Mouse (Mus musculus) heart, embryonic 12.5 days (tissue): ENCODE data around the gene Dock8. TPM values are rescaled to one million over a fixed set of nuclear protein-coding genes. Genes with fewer than 3 reads are reported as not detected.

Experiments
- ATAC-seq: fragments of 200-750 bp; cut with Nextera tagmentation; 2 replicates; pipeline ENCODE4 v1.8.0; 2017; ENCODE audit warnings: moderate TSS enrichment, moderate library complexity; ENCODE audit not compliant: insufficient number of reproducible peaks, low FRiP score
- H3K27ac ChIP-seq: fragments of 300-500 bp; sonication (generic); 2 replicates; pipeline ENCODE4 v1.5.1; 2016; ENCODE audit warnings: mild to moderate bottlenecking, moderate library complexity; ENCODE audit not compliant: poor library complexity, severe bottlenecking
- H3K27me3 ChIP-seq: fragments of 300-500 bp; sonication (generic); replicated peaks from 2 replicates; pipeline ENCODE4 v1.6.1; 2016; ENCODE audit warnings: mild to moderate bottlenecking, moderate library complexity
- H3K36me3 ChIP-seq: fragments of 300-500 bp; sonication (generic); 2 replicates; pipeline ENCODE4 v1.6.1; 2016; ENCODE audit warnings: mild to moderate bottlenecking, moderate library complexity
- H3K4me1 ChIP-seq: fragments of 300-500 bp; sonication (generic); replicated peaks from 2 replicates; pipeline ENCODE4 v1.6.1; 2016; ENCODE audit warnings: mild to moderate bottlenecking
- H3K4me2 ChIP-seq: fragments of 300-500 bp; sonication (generic); 2 replicates; pipeline ENCODE4 v1.6.1; 2016; ENCODE audit warnings: mild to moderate bottlenecking, moderate library complexity
- H3K4me3 ChIP-seq: fragments of 300-500 bp; sonication (generic); 2 replicates; pipeline ENCODE4 v1.5.1; 2016; ENCODE audit warnings: mild to moderate bottlenecking
- H3K9ac ChIP-seq: fragments of 300-500 bp; sonication (generic); 2 replicates; pipeline ENCODE4 v1.6.1; 2016; ENCODE audit warnings: mild to moderate bottlenecking, moderate library complexity
- H3K9me3 ChIP-seq: fragments of 300-500 bp; sonication (generic); replicated peaks from 2 replicates; pipeline ENCODE4 v1.6.1; 2016; ENCODE audit warnings: mild to moderate bottlenecking, moderate library complexity
- WGBS: fragments of 180-500 bp; shearing (Covaris S2); methylation state at CpG from one replicate; pipeline ENCODE4 v1.1.7; 2016; 5-methylcytosine and 5-hydroxymethylcytosine counted together
- polyA plus RNA-seq: library from polyadenylated mRNA; unstranded; fragments of >200 nt; fragmentation: Nextera tagmentation; extraction: Ambion mirVana; gene quantifications from 2 replicates; pipeline ENCODE4 v1.2.1, GENCODE M21; 2016

Dock8 gene
- polyA plus RNA-seq, 1 experiment from 2014 or later, result 3.2 TPM

DNA sequence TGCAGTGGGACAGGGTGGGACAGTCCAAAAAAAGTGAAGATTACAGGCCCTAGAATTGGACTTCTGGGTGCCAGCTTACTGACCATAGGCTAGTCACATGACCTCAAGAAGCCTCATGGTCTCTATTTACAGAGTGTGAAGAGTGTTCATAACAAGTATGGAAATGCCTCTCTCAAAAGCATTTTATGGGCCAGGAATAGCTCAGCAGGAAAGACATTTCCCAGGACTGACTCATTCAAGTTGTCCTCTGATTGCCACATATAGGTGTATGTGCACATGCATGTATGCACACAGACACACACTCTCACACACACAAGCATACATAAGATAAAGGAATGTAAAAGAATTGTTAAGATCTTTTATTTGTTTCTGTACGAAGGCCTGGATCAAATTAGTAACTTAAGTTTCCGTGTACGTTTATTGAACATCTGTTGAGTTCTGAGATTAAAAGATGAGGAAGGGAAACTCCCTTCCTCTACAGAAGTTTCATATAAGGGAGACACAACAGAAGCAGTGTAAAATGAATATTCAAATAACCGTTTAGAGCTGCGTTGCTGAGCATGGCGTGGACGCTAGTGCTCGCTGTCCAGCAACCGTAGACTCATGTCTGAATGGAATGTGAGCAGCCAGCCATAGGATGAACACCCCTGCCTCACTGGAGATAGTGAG is 63.0 kb downstream of the Dock8 start:
- Histone ChIP-seq H3K27ac (no peak overlapping the region), H3K4me1 (peaks cover 30% of the 10 kb centered on the region), H3K4me3 (no peak overlapping the region), H3K36me3 (no peaks in the 10 kb centered on the region), H3K27me3 (0 out of 2 replicates have a peak, but pooled peaks cover 11% of the 10 kb centered on the region), H3K4me2 (no peak overlapping the region), H3K9ac (no peak overlapping the region), H3K9me3 (no peaks in the 10 kb centered on the region)
- ATAC-seq, result no peak
- 88% methylated on average over 9 of the region's 9 CpGs for WGBS

DNA sequence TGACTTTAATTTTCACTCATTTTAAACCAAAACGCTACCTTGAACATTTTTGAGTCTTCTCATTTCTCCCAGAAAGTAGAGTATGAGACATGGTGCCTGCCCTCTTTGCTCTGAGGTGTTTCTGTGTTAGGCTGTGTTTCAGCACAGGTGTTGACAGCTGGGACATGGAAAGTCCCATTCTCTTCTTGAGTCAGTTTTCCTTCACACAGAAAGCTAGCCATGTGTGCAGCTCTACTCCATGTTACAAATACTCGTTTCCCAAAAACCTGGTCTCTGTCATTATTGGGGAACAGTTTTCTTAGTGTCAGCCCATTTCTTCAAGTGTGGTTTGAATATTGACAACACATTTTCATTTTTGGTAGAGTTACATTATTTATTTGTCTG is 63.5 kb downstream of the Dock8 start:
- 0 out of 2 replicates have a peak, but pooled peaks cover 11% of the 10 kb centered on the region for H3K27me3 ChIP-seq
- no peak for ATAC-seq
- 71% methylated on average over 2 of the region's 2 CpGs for WGBS
- no peak overlapping the region for H3K27ac ChIP-seq
- H3K4me2 ChIP-seq, result no peak overlapping the region
- H3K9ac ChIP-seq, result no peak overlapping the region
- H3K9me3 ChIP-seq, result no peaks in the 10 kb centered on the region
- H3K36me3 ChIP-seq, result no peaks in the 10 kb centered on the region
- H3K4me1 ChIP-seq, result peaks cover 30% of the 10 kb centered on the region
- H3K4me3 ChIP-seq, result no peak overlapping the region

DNA sequence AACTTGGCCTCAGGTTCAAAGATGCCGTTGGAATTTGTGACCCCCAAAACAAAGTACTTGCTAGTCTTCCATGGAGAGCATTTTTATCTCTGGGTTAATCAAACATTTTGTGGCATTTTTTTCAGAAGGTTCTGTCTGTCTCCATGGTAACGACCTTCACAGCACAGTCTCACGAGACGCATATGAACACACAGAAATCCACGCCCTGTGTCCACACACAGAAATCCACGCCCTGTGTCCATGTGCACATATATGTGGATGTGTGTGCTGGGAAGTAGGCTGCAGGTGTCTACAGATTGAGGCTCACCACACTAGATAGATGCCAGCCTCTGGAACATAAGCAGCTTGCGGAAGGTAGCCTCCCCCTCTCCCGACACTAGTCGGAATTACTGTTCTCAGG is 66.9 kb downstream of the Dock8 start:
- 83% methylated on average over 9 of the region's 9 CpGs for WGBS
- Histone ChIP-seq H3K4me3 (no peak overlapping the region), H3K27ac (no peak overlapping the region), H3K9me3 (no peaks in the 10 kb centered on the region), H3K4me1 (peaks cover 17% of the 10 kb centered on the region), H3K27me3 (0 out of 2 replicates have a peak, but pooled peaks cover 11% of the 10 kb centered on the region), H3K36me3 (no peaks in the 10 kb centered on the region), H3K9ac (no peak overlapping the region), H3K4me2 (no peak overlapping the region)
- ATAC-seq, result no peak

DNA sequence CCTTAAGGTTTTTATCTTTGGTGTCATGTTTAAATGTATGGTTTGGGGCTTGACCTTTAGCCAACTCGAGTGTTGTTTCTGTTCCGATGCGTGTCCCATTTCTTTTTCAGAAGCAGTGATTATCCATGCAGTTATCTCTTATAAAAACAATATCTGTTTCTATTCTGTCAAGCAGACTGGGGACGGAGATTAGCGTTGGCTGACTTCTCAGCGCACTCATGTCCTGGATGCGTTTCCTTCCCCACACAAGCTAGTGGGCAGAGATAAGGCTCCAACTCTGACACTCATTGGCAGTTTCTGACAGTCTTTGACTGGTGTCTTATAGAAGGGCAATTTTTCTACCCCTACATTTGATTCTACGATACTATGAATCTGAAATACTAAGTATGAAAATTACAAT is 69.2 kb downstream of the Dock8 start:
- Histone ChIP-seq H3K27me3 (peaks cover 20% of the 10 kb centered on the region), H3K36me3 (no peaks in the 10 kb centered on the region), H3K4me2 (no peak overlapping the region), H3K4me3 (no peak overlapping the region), H3K4me1 (0 out of 2 replicates have a peak, but pooled peaks cover 4% of the 10 kb centered on the region), H3K9ac (no peak overlapping the region), H3K27ac (no peak overlapping the region), H3K9me3 (no peaks in the 10 kb centered on the region)
- 32% methylated on average over 8 of the region's 8 CpGs for WGBS
- ATAC-seq, result no peak

DNA sequence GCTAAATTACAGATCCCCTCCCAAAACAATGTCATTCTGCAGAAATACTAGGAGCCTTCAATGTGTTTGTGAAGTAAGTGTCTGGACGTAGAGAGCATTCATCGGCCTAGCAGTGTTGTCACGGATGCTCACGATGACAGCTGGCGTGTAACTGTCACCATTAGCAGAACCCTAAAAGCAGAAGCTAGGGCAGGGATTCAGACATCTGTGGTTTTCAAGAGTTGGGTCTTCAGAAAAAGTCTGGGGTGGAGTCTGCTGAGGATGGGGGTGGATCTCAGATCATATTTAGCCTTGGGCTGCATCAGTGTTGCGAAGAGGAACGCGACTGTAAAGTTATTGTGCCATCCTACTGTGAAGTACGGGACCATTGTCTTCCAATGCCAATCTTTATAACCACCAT is 73.2 kb downstream of the Dock8 start:
- WGBS, result 85% methylated on average over 9 of the region's 9 CpGs
- Histone ChIP-seq H3K4me2 (no peak overlapping the region), H3K27me3 (peaks cover 24% of the 10 kb centered on the region), H3K36me3 (no peaks in the 10 kb centered on the region), H3K27ac (no peak overlapping the region), H3K4me3 (no peak overlapping the region), H3K9me3 (no peaks in the 10 kb centered on the region), H3K4me1 (0 out of 2 replicates have a peak, but pooled peaks cover 4% of the 10 kb centered on the region), H3K9ac (no peak overlapping the region)
- no peak for ATAC-seq

DNA sequence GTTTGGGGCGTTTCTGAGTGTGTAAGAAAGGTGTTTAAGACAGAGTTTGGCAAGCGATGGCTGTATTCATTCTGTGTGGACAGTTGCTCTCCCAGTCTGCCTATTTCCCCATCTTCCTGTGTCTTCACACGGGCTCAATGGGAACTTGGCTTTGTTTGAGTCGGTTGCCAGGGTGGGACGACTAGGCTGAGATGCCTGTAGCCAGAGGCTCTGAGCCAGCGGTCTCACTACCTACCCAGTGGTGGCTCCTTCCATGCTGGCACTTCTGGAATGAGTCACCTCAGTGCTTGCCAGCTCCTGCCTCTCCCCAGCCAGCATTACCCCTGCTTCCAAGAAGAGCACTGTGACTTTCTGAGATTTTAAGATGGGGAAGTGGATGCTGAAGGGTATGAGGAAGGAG is 75.4 kb downstream of the Dock8 start:
- Histone ChIP-seq H3K9me3 (no peaks in the 10 kb centered on the region), H3K36me3 (no peaks in the 10 kb centered on the region), H3K4me1 (no peaks in the 10 kb centered on the region), H3K27ac (no peak overlapping the region), H3K9ac (no peak overlapping the region), H3K4me2 (no peak overlapping the region), H3K27me3 (peaks cover 26% of the 10 kb centered on the region), H3K4me3 (no peak overlapping the region)
- no peak for ATAC-seq
- 70% methylated on average over 6 of the region's 6 CpGs for WGBS

DNA sequence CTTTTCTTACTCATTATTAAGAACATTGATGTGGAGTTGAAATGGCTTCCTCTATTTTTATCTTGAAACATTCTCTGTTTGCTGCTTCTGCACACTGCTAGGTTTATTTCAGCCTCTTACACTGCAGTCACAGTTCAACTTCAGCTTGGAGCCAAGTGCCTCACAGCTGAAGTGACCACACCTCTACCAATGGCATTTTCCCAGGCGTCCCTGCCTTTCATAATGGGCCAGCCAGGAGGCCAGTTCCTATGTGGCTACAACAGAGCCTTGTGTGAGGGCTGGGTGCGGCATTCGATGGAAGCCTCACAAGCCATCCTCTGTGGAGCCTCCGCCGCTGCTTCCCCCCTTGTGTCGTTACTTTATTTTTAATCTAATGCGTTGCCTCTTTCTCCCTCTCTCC is 78.3 kb downstream of the Dock8 start:
- WGBS, result 75% methylated on average over 7 of the region's 7 CpGs
- Histone ChIP-seq H3K4me1 (no peaks in the 10 kb centered on the region), H3K36me3 (no peaks in the 10 kb centered on the region), H3K4me3 (no peak overlapping the region), H3K27ac (no peak overlapping the region), H3K4me2 (no peak overlapping the region), H3K9ac (no peak overlapping the region), H3K27me3 (peaks cover 20% of the 10 kb centered on the region), H3K9me3 (no peaks in the 10 kb centered on the region)
- no peak for ATAC-seq

DNA sequence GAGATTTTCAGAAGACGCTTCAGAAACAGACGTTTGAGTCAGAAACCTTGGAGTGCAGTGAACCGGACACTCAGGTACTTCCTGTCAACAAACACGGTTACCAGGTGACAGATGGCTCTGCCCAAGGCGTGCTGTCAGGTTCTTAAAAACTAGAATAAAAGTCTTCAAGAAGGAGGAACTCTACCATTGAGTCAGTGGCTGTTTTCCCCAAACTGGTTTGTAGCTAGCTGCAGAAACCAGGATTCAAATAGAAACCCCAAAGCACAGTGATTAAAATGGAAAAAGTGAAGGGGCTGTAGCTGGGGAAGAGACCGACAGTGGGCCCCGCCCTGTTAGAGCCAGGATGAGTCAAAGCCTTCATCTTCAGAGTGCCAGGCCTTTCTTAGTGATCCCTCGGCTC is 78.8 kb downstream of the Dock8 start:
- H3K36me3 ChIP-seq, result no peaks in the 10 kb centered on the region
- H3K4me1 ChIP-seq, result no peaks in the 10 kb centered on the region
- H3K27ac ChIP-seq, result no peak overlapping the region
- 67% methylated on average over 8 of the region's 8 CpGs for WGBS
- no peak overlapping the region for H3K4me3 ChIP-seq
- H3K9ac ChIP-seq, result no peak overlapping the region
- H3K4me2 ChIP-seq, result no peak overlapping the region
- ATAC-seq, result no peak
- no peaks in the 10 kb centered on the region for H3K9me3 ChIP-seq
- peaks cover 17% of the 10 kb centered on the region for H3K27me3 ChIP-seq

DNA sequence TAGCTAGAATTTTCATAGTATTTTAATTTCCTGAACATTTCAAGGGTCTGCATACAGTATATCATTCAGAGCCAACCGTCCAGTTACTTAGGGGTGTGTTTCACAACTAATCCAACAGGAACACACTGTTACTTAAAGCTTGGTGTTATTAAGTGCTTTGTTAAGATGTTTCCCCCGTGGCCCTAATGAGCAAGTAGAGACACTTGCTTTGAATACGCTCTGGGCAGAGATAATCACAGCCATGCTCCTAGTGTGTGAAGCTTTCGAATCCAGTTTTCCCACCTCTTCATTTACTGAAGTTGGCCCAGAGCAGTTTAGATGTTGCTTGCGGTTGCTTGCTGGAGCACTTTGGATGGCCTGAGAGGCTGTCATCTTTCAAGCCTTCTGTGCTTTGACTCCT is 80.8 kb downstream of the Dock8 start:
- H3K27me3 ChIP-seq, result peaks cover 4% of the 10 kb centered on the region; the same call in 1 of the 2 replicates
- H3K36me3 ChIP-seq, result no peaks in the 10 kb centered on the region
- H3K9ac ChIP-seq, result no peak overlapping the region
- no peak overlapping the region for H3K27ac ChIP-seq
- no peak overlapping the region for H3K4me2 ChIP-seq
- H3K4me3 ChIP-seq, result no peak overlapping the region
- 82% methylated on average over 5 of the region's 5 CpGs for WGBS
- H3K9me3 ChIP-seq, result no peaks in the 10 kb centered on the region
- no peak for ATAC-seq
- H3K4me1 ChIP-seq, result no peaks in the 10 kb centered on the region

DNA sequence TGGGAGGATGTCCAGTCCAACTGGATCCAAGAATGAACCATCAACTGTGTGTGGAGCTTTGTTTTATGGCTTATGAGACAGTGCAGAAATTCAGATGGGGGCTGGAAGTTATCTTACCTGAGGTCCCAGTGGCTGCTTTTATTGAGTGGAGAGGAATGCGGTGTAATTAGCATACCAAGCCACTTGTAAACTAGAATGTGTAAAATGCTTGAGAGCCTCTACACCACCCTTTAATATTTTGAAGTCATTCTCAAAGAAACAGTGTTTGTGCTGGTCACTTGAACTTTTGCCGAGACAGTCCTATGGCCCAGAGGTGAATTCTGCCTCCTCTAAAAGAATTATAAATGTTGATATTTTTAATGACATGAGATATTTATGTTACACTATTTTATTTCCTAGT is 83.5 kb downstream of the Dock8 start:
- Histone ChIP-seq H3K36me3 (no peaks in the 10 kb centered on the region), H3K4me3 (no peak overlapping the region), H3K9me3 (no peaks in the 10 kb centered on the region), H3K27ac (no peak overlapping the region), H3K27me3 (peaks cover 4% of the 10 kb centered on the region; the same call in 1 of the 2 replicates), H3K9ac (no peak overlapping the region), H3K4me2 (no peak overlapping the region), H3K4me1 (no peaks in the 10 kb centered on the region)
- no peak for ATAC-seq
- WGBS, result 78% methylated on average over 2 of the region's 2 CpGs

DNA sequence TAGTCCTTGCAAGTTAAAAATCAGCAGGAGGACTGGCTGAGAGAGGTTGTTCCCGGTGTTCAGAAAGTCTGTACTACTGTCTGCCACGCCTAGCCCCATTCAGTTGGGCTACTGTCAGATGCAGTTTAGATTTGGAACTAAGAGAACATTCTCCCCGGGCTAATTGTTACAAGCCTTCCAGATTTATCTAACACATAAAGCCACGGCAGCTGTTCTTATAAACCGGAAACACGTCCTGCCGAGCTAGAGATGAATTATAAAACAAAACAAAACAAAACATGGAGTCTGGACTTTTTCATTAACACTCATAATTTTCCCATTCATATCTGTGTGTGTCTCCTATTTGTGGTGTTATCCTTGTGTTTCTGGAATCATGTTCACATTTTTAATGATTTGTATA is 87.8 kb downstream of the Dock8 start:
- WGBS, result 77% methylated on average over 7 of the region's 7 CpGs
- no peak for ATAC-seq
- Histone ChIP-seq H3K9ac (no peak overlapping the region), H3K4me2 (no peak overlapping the region), H3K9me3 (no peaks in the 10 kb centered on the region), H3K4me1 (no peaks in the 10 kb centered on the region), H3K4me3 (no peak overlapping the region), H3K27ac (no peak overlapping the region), H3K36me3 (no peaks in the 10 kb centered on the region), H3K27me3 (no peaks in the 10 kb centered on the region)

DNA sequence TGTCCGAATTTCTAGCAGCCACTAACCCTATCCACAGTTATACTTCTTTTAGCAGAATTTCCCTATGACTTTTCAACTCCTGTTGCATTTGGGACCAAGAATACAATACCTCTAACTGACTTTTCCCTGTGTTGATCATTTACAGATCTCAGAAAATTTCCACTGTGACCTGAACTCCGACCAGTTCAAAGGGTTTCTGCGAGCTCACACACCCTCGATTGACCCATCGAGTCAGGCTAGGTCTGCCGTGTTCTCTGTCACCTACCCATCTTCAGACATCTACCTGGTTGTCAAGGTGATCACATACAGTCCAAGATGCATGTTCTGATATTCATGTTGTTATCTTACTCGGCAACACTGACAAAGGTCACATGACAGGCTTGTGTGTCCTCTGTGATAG is 90.4 kb downstream of the Dock8 start:
- no peak overlapping the region for H3K9ac ChIP-seq
- no peaks in the 10 kb centered on the region for H3K36me3 ChIP-seq
- H3K27ac ChIP-seq, result no peak overlapping the region
- H3K4me3 ChIP-seq, result no peak overlapping the region
- H3K27me3 ChIP-seq, result no peaks in the 10 kb centered on the region
- ATAC-seq, result no peak
- H3K4me1 ChIP-seq, result no peaks in the 10 kb centered on the region
- H3K9me3 ChIP-seq, result no peaks in the 10 kb centered on the region
- H3K4me2 ChIP-seq, result no peak overlapping the region
- WGBS, result 85% methylated on average over 7 of the region's 7 CpGs
